Mouse (Mus musculus) olfactory bulb, adult 2 months (tissue): ENCODE data around the gene Iqcj.

Source experiments
- CTCF ChIP-seq: fragments of 200-500 bp; IDR thresholded peaks from 2 replicates; pipeline ENCODE4 v1.5.1; 2012; ENCODE audit warnings: low read depth, mild to moderate bottlenecking, low read length, moderate library complexity; ENCODE audit not compliant: insufficient read depth
- POLR2A ChIP-seq: fragments of 200-500 bp; IDR thresholded peaks from 2 replicates; pipeline ENCODE4 v1.6.1; 2012; ENCODE audit warnings: mild to moderate bottlenecking, low read depth, low read length, moderate library complexity; ENCODE audit not compliant: insufficient read depth

DNA sequence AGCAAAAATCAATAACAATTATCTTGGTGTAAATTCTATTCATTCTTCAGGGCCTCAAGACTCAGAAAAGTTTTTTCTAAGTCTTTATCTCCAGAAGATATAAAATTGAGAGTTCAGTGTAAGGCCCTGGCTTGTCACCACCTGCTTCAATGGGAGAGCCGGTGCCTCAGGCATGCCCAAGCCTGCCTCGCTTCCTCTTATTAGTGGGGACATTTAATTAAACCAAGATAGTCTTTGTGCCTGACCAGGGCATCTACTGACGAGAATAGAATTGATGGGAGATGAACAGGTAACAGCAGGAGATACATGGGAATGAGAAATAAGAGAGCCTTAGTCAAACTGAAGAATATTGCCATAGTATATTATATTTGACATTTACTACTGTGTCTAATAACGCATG lies 200.1 kb downstream of the Iqcj start:
- no peak for TF ChIP-seq CTCF
- TF ChIP-seq POLR2A = no peak
